Mouse (Mus musculus) megakaryocyte-erythroid progenitor cell, adult 5-6 weeks (primary cell): ENCODE results near the gene Galc. TPM values are rescaled to one million over a fixed set of nuclear protein-coding genes. Genes with fewer than 3 reads are reported as not detected.
"Not testable (repeated sequence)": the region's sequence is repeated elsewhere in the genome, so short reads cannot be mapped to it uniquely, and the experiment has no call there.

ENCODE experiments used
- ATAC-seq: replicated peaks from 2 replicates; pipeline ENCODE4 v1.8.0; 2016; ENCODE audit warnings: mild to moderate bottlenecking, inconsistent platforms; ENCODE audit not compliant: severe bottlenecking, poor library complexity, low FRiP score, low TSS enrichment
- total RNA-seq, 2 experiments: library from RNA; stranded (forward) in 1 of 2; stranded (reverse) in 1 of 2; fragments of 200-1000, 215-1000 nt in 1 of 2; fragments of >200 nt in 1 of 2; fragmentation: Nextera tagmentation in 1 of 2; gene quantifications; 2 replicates each; pipeline ENCODE4 v1.2.3; 2014 to 2017

Galc gene
- total RNA-seq, 2 experiments from 2014 or later = 5.4 to 7.5 TPM

DNA sequence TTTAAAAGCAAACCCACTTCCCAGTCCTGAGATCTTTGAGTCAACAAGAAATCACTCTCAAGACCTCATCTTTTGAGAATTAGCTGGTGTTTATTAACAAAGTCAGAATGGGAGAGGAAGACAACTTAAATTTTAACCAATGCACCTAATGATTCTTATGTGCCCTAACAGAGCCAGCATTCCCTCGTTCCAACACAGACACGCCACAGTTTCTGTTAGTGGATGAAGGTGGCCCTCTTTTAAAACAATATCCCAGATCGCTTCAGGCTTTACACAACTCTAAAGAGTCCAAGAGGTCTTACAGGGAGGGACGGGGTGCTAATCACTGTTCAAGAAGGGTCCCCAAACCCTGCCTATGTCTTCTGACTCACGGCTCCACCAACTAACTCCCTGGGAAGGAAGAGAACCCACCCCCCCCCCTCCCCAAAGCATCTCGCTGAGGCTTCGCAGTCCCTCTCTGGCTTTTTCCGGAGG, 851 bp downstream of the Galc start:
- 0 out of 2 replicates have a peak, but pooled peaks have one; percentile 5 for ATAC-seq

DNA sequence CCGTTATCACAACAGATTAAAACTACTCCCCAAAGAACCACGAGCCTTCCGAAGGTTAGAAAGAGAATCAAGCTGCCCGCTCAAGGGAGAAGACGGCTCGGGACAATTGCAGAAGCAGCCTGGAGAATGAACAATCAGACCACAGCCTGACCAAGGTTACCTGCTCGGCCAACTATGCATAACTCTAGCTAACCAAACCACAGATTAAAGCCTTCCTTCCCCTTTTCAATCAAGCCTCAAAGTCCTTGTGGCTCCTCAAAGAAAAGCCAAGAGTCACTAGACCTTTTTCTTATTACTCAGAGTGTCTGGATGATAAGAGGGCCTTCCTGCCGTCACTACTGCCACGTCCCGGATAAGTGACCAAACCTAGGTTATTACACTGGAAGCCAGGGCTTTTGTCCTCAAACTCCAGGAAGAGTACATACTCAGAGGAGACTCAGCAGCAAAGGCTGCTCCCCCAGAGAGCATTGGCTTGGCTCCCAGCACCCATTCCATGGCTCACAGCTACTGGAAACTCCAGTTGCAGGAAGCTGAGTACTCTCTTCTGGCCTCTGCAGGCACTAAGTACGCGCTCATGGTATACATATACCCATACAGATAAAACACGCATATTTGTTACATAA, 3.8 kb downstream of the Galc start:
- peak; percentile 24 for ATAC-seq

DNA sequence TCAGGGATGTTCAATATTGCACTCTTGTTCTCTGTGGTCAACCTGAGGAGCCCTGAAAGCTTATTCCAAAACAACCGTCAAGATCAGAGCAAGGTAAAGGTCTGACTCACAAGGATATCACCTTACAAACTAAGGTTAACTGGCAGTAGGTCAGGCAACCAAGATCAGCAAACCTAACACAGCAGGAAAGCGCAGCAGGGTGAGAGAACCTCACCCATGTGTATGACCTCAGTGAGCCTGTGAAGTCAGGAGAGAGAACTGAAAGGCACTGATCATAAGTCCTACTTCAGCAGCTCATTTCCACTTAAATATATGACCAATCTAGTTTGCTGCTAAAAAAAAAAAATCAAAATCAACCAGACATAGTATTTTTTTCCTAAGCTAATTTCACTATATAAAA, 6.8 kb downstream of the Galc start:
- no peak for ATAC-seq

DNA sequence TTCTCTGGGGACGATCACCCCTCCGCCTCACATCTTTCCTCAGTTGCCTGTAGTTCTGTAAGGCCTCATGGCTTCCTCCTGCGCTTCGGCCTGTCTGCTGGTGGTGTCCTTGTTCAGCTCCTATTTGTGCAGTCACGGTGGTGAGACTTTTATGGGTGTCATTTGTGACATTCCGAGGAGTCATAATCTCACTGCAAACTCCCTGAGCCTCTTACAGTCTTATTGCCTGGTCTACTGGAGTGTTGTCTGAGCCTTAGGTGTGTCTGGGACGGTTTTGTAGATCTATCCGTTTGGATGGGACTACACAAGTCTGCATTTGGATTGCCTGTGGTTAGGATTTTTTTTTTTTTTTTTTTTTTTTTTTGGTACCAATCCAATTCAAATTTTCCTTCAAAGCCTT, 8.9 kb downstream of the Galc start:
- ATAC-seq = no peak

DNA sequence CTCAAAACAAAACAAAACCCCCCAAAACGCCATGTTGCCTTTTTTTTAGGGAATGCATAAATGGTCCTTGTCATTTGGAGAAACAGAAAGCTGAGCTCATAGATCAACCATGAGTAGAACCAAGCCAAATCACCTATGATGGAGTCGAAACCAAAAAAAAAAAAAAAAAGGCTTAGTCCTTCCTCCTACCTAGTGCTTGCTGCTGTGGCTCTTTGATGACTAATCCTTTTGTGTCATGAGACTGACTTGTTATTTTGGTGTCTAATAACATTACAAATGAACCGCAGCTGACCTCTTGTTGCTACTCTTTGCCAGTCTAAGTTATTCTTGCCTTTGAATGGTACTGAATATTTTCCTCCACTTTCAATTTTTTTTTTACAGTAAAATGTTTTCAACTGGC, 9.6 kb downstream of the Galc start:
- ATAC-seq = no peak

DNA sequence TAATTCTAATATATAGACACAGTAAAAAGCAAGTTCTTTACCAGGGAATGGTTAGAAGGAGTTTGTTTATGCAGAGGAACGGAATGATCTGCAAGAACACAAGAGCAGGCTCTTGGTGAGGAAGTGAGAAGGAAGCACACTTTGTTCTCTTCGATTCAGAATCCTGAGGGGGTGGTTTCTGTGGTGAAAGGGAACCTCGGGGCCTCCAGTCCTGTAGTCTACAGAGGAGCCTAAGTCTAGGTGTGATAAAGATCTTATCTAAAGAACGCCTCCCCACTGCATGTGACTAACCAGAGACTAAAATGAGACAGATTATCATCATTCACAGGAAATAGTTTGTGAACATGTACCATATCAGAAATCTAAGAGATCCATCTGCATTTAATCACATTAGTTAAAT, 12.4 kb downstream of the Galc start:
- ATAC-seq = no peak

DNA sequence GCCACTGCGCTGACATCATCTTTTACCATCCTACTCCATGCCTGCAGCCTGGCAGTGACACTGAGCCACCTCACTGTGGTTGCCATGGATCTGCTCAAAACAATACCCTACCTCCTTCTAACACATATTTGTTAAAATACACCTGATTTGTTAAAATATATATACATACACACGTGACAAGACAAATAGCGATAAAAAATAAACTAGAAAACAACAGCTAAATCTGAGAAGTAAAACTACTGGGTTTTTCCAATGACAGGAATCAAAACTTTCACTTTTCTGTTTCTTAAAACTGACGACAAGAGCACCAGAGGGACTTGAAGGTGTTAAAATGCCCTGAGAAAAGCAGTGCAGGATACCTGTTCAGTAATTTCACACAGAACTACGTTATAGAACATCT, 14.4 kb downstream of the Galc start:
- no peak for ATAC-seq

DNA sequence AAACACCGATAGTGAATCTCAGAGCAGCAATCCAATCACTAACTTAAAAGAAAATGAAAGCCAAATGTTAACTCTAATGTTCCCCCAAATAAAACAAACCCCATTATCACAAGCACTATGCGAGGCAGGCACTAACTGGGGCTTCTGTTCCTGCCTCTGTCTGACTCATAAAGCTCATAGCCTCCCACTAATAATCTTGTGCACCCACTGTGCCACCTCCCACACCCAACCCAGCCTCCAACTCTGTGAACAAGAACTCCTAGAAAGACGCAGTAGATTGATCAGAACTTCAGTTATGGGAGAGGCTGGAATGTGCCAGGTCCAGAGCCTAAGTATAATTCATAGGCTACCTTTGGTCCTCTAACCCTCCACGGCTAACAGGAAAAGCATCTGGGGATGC, 15.1 kb downstream of the Galc start:
- ATAC-seq = no peak

DNA sequence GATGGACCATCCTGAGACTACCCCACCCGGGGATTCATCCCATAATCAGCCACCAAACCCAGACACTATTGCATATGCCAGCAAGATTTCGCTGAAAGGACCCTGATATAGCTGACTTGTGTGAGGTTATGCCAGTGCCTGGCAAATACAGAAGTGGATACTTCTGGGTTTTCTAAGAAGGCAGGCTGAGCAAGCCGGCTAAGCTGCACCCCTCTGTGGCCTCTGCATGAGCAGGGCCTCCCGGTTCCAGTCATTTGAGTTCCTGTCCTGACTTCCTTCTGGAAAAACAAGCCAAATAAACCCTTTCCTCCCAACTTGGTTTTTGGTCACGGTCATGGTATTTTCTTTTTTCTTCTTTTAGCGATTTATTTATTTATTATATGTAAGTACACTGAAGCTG, 20.8 kb downstream of the Galc start:
- ATAC-seq = not testable (repeated sequence)

DNA sequence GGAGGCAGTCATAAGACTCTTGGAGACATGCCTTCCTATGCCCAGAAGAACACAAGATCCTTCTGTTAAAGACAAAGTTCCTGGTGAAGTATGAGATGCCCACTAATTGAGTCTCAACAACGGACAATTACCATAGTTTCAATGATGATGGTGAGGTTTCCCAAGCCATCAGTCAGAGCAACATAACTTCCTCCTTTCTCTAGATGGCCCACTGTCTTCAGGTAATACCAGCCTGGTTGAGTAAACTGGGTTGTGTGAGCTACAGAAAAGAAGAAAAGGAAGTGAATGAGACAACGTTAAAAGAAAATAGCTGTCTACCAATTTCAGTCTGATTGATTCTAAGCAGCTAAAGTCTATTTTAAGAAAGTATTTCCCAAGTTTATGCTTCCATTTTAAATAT, 32.2 kb downstream of the Galc start:
- ATAC-seq = no peak

DNA sequence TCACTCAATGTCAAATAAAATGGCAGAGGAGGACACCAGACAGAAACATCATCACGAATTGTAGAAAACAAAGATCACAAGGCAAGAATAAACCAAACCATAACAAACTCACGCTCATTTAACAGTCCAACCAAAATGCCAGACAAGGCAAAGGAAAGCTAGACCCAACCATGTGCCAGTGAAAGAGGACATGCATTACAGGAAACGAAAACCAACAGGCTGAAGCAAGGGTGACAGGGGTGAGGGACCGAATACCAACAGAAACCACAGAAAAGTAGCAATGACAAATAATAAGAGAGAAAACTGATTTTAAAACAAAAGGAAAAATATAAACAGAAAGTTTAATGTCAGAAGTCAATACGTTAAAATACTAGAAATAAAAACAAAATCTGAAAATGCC, 36.0 kb downstream of the Galc start:
- no peak for ATAC-seq

DNA sequence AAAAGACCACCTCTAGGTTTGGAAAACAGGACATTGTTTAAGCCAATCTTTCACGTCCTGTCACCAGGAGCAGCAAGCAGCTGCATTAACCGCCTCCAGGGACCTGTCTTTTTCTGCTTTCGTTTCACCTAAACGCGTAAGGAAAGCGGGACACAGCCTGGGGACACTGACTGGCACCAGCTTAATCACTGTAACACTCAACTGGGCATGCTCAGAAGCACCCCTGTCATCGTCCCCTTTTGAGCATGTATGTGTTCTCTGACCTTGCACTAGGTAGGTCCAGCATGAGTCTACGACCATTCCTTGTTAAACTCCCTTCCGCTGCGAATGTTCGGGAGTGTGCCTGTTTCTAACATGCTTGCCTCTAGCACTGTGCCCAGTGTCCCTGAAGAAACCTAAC, 42.8 kb downstream of the Galc start:
- ATAC-seq = no peak

DNA sequence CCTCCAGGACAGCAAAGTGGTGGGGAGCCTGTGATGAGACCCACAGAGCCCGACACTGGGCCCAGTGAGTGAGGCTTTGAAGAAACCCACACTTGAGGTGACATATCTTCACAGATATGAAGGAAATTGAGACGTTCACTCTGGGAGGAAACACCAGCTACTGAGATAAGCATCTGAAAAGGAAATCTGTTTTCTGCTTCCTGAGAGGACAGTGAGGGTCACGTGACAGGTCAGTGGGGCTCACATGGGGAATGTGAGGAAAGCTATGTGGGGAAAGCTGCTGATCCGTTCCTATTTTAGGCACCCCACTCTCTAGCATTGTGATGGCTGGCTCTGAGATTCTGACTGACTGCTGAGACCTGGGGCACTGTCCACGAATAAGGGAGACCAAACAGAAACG, 43.7 kb downstream of the Galc start:
- ATAC-seq = 0 out of 2 replicates have a peak, but pooled peaks have one; percentile 14

DNA sequence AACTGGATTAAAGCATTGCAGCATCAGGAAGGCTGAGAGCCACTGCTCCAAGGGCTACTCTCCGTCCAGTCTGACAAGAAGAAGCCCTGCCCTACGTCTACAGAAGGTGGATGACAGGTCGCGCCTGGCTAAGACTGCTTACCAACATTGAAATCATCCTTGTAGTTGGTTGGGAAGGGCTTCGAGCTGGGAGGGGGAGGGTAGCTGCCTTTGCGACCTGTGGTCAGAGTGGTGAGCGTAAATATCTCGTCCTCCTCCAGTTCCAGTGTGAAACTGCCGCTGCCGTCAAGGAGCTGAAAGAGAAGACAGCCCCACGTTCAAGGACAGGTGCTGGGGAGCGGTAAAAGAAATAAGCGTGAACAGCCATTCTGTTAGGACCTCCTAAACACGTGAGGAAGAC, 45.1 kb downstream of the Galc start:
- no peak for ATAC-seq

DNA sequence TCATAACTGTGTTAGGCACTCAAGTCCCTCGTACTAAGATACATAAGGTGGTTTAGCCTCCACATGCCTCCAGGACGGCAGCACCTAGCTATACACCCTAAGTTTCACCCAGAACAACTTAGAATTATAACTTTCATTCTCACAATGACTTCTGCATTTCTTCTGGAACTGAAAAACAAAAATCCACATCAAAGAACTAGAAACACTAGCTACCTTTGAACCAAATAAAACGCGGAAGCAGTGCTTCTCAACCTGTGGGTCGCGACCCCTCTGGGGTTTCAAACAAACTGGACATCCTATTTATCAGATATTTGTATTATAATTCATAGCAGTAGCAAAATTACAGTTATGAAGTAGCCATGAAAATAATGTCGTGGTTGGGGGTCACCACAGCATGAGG, 45.5 kb downstream of the Galc start:
- ATAC-seq = no peak

DNA sequence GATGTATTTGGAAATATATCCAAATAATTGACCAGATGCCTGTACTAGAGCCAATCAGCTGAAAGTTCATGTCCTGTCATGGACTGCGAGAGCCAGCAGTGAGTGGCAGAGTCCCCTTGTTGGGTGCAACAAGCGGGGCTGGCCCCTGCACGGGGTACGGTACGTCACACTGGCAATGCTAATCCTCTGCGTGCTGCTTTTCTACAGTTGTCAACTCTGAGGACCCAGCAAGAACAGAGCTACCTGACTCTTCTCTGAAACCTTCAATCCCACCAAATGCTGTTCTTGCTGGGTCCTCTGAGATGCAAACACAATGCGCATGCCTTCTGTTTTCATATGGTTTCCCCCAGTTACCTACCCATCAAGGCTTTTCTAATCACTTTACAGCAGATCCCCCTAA, 45.9 kb downstream of the Galc start:
- no peak for ATAC-seq

DNA sequence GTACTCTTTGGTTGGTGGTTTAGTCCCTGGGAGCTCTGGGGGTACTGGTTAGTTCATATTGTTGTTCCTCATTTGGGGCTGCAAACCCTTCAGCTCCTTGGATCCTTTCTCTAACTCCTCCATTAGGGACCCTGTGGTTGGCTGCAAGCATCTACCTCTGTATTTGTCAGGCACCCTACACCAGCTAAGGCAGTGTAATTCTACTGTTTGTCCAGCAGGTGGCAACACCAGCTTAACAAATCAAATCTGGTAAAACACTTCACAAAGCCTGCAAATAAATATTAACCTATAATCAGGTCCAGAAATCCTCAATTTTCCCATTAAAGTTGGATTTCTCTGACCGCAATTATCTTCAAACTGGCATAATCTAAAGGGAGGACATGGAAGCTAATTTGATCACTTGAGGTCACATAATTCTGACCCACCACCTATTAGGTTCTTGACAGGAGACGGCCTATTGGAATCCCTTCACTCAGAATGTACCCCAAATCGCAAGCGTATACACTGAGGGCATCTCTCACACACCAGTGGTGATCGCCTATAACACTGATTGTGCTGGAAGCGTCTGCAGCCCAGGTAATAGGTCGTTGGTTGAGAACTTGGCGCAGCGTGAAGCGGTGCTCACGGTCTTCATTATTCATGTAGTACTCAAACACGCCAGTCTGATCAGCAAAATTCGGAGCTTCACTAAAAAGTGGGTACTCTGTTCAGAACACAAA, 46.6 kb downstream of the Galc start:
- ATAC-seq = peak; percentile 78

DNA sequence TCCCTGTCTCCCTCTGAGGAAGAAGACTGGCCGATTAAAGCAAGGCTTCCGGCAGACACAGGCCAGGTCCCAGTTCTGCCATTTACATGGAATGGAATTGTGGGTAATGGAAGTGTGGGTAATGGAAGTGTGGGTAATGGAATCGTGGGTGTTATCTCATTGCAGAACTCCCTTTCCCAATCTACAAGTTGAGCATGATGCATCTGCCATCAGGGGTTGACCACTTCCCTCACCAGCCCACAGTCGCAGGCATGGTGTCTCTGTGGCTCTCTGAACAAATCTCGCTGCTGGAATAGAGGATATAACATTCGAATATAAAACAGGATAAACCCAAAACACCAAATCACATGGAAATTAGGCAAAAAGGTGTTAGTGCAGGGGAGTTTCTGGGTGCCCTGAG, 48.8 kb downstream of the Galc start:
- ATAC-seq = no peak

DNA sequence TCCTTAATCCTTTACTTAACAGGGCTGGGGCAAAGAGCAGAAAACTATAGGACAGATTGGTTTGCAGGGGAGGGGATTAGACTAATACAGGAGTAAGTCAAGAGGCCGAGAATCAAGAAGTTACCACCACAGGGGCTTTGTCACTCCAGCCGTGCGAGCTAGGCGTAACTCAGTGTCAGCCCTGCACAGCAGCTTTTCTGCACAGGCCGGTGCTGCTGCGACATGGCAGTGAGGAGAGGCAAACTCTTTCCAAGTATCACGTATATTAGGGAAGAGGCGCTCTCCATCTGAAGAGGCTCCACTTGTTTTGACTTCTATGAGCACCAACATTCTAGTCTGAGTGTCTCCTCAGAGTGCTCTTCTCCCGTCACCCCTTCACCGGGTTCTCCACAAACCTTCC, 51.2 kb downstream of the Galc start:
- ATAC-seq = no peak

DNA sequence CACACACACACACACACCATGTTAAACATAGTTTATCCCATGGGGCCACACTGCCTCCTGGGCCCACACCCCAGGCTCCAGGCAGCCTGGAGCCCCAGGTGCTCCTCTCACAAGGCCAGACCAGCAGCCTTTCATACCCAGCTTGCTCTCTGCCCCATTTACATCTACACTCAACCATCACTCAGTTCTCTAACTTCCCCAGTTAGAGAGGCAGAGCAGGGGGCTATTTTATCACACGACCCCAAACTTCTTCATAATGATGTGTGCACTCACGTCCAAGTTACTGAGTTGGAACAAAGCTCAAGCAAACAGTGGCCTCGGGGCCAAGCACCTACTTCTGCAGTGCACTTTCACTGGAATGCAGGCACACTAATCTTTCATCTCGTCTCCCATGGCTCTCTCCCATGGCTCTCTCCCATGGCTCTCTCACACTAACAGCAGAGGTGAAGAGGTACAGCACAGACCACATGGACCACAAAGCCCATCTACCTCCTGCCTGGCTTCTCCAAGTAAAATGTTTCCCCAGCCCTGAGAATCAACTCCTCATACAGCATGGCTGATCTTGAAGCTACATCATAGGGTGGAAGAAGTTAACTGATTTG, 53.7 kb downstream of the Galc start:
- ATAC-seq = no peak

DNA sequence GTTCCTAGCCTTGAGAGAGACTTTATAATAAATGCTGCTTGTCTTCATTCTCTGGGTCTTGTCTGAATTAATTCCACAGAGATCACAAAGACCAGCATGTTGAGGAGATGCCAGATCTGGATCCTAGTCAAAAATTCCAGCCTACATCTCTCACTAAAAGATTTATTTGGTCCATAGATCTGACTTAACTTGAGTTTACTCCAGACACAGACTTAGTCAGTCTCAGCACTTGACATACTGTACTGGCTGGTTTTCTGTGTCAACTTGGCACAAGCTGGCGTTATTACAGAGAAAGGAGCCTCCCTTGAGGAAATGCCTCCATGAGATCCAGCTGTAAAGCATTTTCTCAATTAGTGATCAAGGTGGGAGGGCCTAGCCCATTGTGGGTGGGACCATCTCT, 61.9 kb downstream of the Galc start:
- no peak for ATAC-seq
